In genomic region chr11:83556085-83556781, GRCm38 (mm10) we compare ENCODE assay signal across 9 mouse cellular contexts. TPM values are rescaled to one million over a fixed set of nuclear protein-coding genes. Genes with fewer than 3 reads are reported as not detected.
DNase-seq lines count a peak whose midpoint lies in the region; ATAC-seq and TF ChIP-seq lines count a peak whose summit lies in the region.
"Had no signal": no experiment of that assay in that cellular context is flagged by ENCODE, and none has a peak within 500 bp of the region (broad histone marks: within the 10 kb centered on the region; RNA-seq: fewer than 3 reads in every experiment).

No protein-coding gene starts in this region.

- no peak overlapping the region for H3K27ac ChIP-seq in forebrain, postnatal 0 days (ENCODE audit: low read depth, low read length)
- H3K27ac ChIP-seq: embryonic facial prominence, embryonic 15.5 days had no signal

- TF ChIP-seq CTCF in forebrain, postnatal 0 days (IDR thresholded peaks at IDR 0.05; ENCODE audit: low read depth) = peak; percentile 89

- no peak overlapping the region for H3K4me3 ChIP-seq in forebrain, postnatal 0 days (ENCODE audit: low read depth, low read length)
- H3K4me3 ChIP-seq: embryonic facial prominence, embryonic 15.5 days had no signal

- no peak overlapping the region for H3K9ac ChIP-seq in forebrain, postnatal 0 days
- H3K9ac ChIP-seq: embryonic facial prominence, embryonic 15.5 days had no signal

- no peaks in the 10 kb centered on the region for H3K9me3 ChIP-seq in forebrain, postnatal 0 days (ENCODE audit: low read length)
- H3K9me3 ChIP-seq: embryonic facial prominence, embryonic 15.5 days had no signal

- ATAC-seq in forebrain, postnatal 0 days = peak; percentile 66

- no peaks in the 10 kb centered on the region for H3K27me3 ChIP-seq in forebrain, postnatal 0 days (ENCODE audit: insufficient read depth, low read length)
- H3K27me3 ChIP-seq: embryonic facial prominence, embryonic 15.5 days had no signal

- 21% methylated on average over 8 of the region's 8 CpGs for whole genome bisulfite sequencing in forebrain, postnatal 0 days

- no peaks in the 10 kb centered on the region for H3K36me3 ChIP-seq in forebrain, postnatal 0 days (ENCODE audit: insufficient read depth)
- H3K36me3 ChIP-seq: embryonic facial prominence, embryonic 15.5 days had no signal

- DNase-seq in layer of hippocampus, adult 11-12 months (ENCODE audit: low spot score) = peak; percentile 37
- no peak for DNase-seq in layer of hippocampus, postnatal 36 days
- peak; percentile 87 for DNase-seq in adipocyte (ENCODE audit: low spot score)
- peak; percentile 84 for DNase-seq in forebrain, postnatal 0 days
- peak; percentile 72 for DNase-seq in kidney, adult 9 months
- peak; percentile 58 for DNase-seq in lung, postnatal 36 days
- DNase-seq in right cerebral cortex, postnatal 25 days = peak; percentile 5
- no peak for DNase-seq in spleen, adult 18-20 months

- no peaks in the 10 kb centered on the region for H3K4me1 ChIP-seq in forebrain, postnatal 0 days (ENCODE audit: insufficient read depth)
- H3K4me1 ChIP-seq: embryonic facial prominence, embryonic 15.5 days had no signal

- H3K4me2 ChIP-seq in forebrain, postnatal 0 days (ENCODE audit: low read depth) = no peak overlapping the region
- H3K4me2 ChIP-seq: embryonic facial prominence, embryonic 15.5 days had no signal

RNA-seq across cellular contexts. Expression of gene Ccl9, which starts 22.2 kb away (rescaled TPM):
- total RNA-seq in layer of hippocampus, postnatal 36 days (2021) = 1 to 10 TPM; 4.6 to 5.2 TPM
- total RNA-seq in forebrain, postnatal 0 days (2014; rRNA removed) = 1.2 and 1.8 TPM in 2 replicates
- polyA plus RNA-seq in forebrain, postnatal 0 days (2015; fragmentation: Nextera tagmentation; extraction: Ambion mirVana) = 2.5 and 3.4 TPM in 2 replicates

RNA-seq across cellular contexts. Expression of gene Ccl5, which starts 25.9 kb away (rescaled TPM):
- total RNA-seq in layer of hippocampus, postnatal 36 days (2021) = not detected
- not detected in 2 replicates for total RNA-seq in forebrain, postnatal 0 days (2014; rRNA removed)
- 0.98 and 1.1 TPM in 2 replicates for polyA plus RNA-seq in forebrain, postnatal 0 days (2015; fragmentation: Nextera tagmentation; extraction: Ambion mirVana)

RNA-seq across cellular contexts. Expression of gene Heatr9, which starts 34.3 kb away (rescaled TPM):
- total RNA-seq in layer of hippocampus, postnatal 36 days (2021) = not detected
- total RNA-seq in forebrain, postnatal 0 days (2014; rRNA removed) = not detected in 2 replicates
- not detected in 2 replicates for polyA plus RNA-seq in forebrain, postnatal 0 days (2015; fragmentation: Nextera tagmentation; extraction: Ambion mirVana)
- polyA plus RNA-seq: embryonic facial prominence, embryonic 15.5 days had no signal

RNA-seq across cellular contexts. Expression of gene Ccl6, which starts 36.7 kb away (rescaled TPM):
- total RNA-seq in layer of hippocampus, postnatal 36 days (2021) = 1 to 10 TPM in 1 of 2 experiments, under 1 TPM in 1; 0.82 to 2.0 TPM
- 0.77 and 5.0 TPM in 2 replicates for total RNA-seq in forebrain, postnatal 0 days (2014; rRNA removed)
- 3.5 and 3.7 TPM in 2 replicates for polyA plus RNA-seq in forebrain, postnatal 0 days (2015; fragmentation: Nextera tagmentation; extraction: Ambion mirVana)

Comparison
In these comparisons a context has a peak if more than half of its experiments do, and no peak if none do; other contexts are left out.
1. DNase-seq: peak in layer of hippocampus, adult 11-12 months (single experiment), adipocyte (single experiment), forebrain, postnatal 0 days (single experiment), kidney, adult 9 months (single experiment), lung, postnatal 36 days (single experiment) and right cerebral cortex, postnatal 25 days (single experiment); none in layer of hippocampus, postnatal 36 days (0 of 2) and spleen, adult 18-20 months (0 of 2).